Mouse (Mus musculus): ENCODE results near the gene Mgat5. TPM values are rescaled to one million over a fixed set of nuclear protein-coding genes. Genes with fewer than 3 reads are reported as not detected.

Mgat5 gene
- polyA plus RNA-seq, 1 experiment, result under 0.01 TPM

DNA sequence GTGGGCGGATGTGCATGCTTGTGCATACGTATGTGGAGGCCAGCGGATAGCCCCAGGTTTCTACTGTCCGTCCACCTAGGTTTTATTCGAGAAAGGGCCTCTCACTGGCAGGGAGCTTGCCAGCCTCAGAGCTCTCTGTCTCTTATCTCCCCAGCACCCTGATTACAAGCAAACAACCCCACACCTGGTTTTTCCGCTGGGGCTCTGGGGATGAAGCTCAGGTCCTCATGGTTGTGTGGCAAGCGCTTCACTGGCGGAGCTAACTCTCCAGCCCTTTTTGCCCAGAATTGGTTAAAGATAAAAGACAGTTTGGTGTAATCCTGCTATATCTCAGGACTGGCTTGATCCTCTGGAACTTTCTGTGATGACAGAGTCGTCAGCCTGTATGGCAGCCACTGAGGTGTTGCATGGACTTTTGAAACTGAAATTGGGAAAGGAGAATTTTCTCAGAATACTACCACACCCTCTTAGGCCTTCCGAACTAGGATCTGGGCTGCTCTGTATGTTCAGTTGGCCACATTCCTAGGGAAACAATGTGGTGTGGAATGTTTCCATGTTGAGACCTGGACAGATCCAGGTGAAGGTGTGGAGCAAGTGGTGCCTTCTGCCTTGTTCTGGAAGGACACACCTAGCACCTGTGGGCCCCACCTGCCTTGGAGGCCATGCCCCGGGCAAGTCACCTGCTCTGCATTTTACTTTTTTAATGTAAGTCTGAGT is 39.4 kb downstream of the Mgat5 start:
- TF ChIP-seq TAL1 (IDR thresholded peaks at IDR 0.05; ENCODE audit: low read length) (no peak), GATA1 (IDR thresholded peaks at IDR 0.05; ENCODE audit: low read length) (no peak)
- Histone ChIP-seq H3K27me3 (ENCODE audit: control insufficient read depth) (no peaks in the 10 kb centered on the region), H3K36me3 (ENCODE audit: control insufficient read depth) (no peaks in the 10 kb centered on the region), H3K4me3 (replicated peaks) (no peak overlapping the region), H3K9me3 (ENCODE audit: control insufficient read depth, low read length) (no peaks in the 10 kb centered on the region), H3K4me1 (ENCODE audit: control insufficient read depth) (peaks cover 2% of the 10 kb centered on the region; the same call in 1 of the 2 replicates)

DNA sequence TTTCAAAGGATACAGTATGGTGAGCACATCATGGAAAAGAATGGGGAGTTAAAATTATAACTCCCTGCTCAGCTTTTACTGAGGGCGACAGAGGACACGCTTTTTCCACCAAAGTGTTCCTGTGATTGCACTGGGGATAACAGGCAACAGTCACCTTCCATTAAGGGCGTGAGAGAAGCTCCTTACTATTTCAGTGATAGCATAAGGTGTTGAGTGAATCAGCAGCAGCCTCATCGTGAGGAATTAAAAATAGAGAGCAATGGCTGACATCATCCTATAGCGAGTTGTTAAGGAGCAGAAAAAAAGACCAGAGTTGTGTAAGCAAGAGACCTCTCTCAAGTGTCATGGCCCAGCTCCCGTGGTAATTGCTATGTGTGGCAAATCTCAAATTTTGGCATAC is 41.3 kb downstream of the Mgat5 start:
- Histone ChIP-seq H3K27me3 (ENCODE audit: control insufficient read depth) (no peaks in the 10 kb centered on the region), H3K4me3 (replicated peaks) (no peak overlapping the region), H3K36me3 (ENCODE audit: control insufficient read depth) (no peaks in the 10 kb centered on the region), H3K9me3 (ENCODE audit: control insufficient read depth, low read length) (no peaks in the 10 kb centered on the region), H3K4me1 (ENCODE audit: control insufficient read depth) (peaks cover 2% of the 10 kb centered on the region; the same call in 1 of the 2 replicates)
- TF ChIP-seq GATA1 (IDR thresholded peaks at IDR 0.05; ENCODE audit: low read length) (no peak), TAL1 (IDR thresholded peaks at IDR 0.05; ENCODE audit: low read length) (no peak)

DNA sequence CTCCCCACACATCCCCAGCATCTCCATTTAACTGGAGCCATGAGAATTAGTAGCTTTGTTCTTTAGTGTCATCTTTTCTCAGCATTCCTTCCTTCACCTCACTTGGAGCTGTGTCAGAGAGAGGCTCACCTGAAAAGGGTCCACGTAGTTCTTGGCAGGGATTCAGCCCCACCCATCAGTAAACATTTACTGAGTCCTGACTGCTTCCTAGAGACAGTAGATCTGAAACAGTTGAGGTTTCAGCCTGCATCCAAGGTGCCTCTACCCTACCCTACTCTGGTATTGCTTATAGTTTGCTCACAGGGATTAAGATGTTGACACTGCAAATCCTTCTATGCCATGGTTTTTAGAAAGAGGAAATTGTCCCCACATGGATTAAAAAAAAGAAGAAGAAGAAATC is 43.6 kb downstream of the Mgat5 start:
- Histone ChIP-seq H3K9me3 (ENCODE audit: control insufficient read depth, low read length) (no peaks in the 10 kb centered on the region), H3K4me3 (replicated peaks) (no peak overlapping the region), H3K36me3 (ENCODE audit: control insufficient read depth) (no peaks in the 10 kb centered on the region), H3K27me3 (ENCODE audit: control insufficient read depth) (no peaks in the 10 kb centered on the region), H3K4me1 (ENCODE audit: control insufficient read depth) (no peaks in the 10 kb centered on the region)
- TF ChIP-seq GATA1 (IDR thresholded peaks at IDR 0.05; ENCODE audit: low read length) (no peak), TAL1 (IDR thresholded peaks at IDR 0.05; ENCODE audit: low read length) (no peak)

DNA sequence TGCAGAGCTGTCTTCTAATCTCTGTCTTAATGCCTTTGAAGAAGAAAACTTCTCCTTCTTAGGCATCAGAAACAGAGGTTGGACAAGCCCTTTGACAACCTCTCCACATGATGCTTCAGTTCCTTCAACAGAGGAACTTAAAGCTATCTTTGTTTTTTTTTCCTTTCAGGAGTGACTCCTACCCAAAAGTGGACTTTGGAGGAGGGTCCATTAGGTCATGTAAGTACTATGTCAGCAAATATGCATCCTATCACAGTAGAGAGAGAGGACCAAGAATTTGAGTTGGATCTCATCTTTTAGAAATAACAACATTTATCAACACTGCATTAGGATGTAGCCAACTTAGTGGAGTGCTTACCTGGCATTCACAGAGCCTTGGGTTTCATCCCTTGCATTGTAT is 44.8 kb downstream of the Mgat5 start:
- Histone ChIP-seq H3K4me3 (replicated peaks) (no peak overlapping the region), H3K27me3 (ENCODE audit: control insufficient read depth) (no peaks in the 10 kb centered on the region), H3K9me3 (ENCODE audit: control insufficient read depth, low read length) (no peaks in the 10 kb centered on the region), H3K36me3 (ENCODE audit: control insufficient read depth) (no peaks in the 10 kb centered on the region), H3K4me1 (ENCODE audit: control insufficient read depth) (no peaks in the 10 kb centered on the region)
- TF ChIP-seq TAL1 (IDR thresholded peaks at IDR 0.05; ENCODE audit: low read length) (no peak), GATA1 (IDR thresholded peaks at IDR 0.05; ENCODE audit: low read length) (no peak)

DNA sequence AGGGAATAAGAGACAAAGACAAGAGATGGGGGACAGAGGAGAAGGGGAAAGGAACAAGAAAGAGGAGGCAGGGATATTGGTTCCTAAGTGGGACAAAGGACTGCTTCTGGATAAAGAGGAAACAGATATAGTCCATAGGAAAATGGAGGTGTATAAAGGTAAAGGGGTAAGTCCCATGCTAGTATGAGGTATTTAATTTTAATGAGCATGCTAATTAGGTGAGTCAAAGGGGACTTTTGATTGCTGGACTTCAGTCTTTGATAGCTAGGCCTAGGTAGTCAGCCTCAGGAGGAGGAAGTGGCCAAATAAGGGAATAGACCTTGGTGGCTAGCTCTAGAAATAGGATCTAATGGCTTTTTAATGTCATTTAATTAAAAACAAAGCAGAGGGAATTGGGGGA is 45.5 kb downstream of the Mgat5 start:
- Histone ChIP-seq H3K27me3 (ENCODE audit: control insufficient read depth) (no peaks in the 10 kb centered on the region), H3K4me1 (ENCODE audit: control insufficient read depth) (no peaks in the 10 kb centered on the region), H3K9me3 (ENCODE audit: control insufficient read depth, low read length) (no peaks in the 10 kb centered on the region), H3K36me3 (ENCODE audit: control insufficient read depth) (no peaks in the 10 kb centered on the region), H3K4me3 (replicated peaks) (no peak overlapping the region)
- TF ChIP-seq TAL1 (IDR thresholded peaks at IDR 0.05; ENCODE audit: low read length), result no peak

DNA sequence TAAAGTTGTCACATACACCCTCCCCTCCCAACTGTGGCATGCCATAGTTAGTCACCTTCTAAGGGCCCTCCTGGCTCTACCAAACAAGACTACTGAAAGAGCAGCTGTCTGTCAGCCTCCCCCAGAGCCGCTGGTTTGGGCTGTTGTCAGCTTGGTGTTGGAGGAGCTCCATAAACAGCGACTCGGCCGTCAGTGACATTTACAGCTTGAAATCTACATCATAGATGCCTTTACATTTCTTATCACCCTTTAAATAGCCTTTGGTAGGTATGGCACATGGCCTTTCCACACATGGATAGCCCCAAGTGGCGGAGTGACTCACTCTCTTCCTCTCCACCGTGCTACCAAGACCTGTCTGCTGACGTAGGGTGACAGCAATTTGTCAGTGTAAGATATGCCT is 46.9 kb downstream of the Mgat5 start:
- no peaks in the 10 kb centered on the region for H3K27me3 ChIP-seq (ENCODE audit: control insufficient read depth)
- H3K4me1 ChIP-seq (ENCODE audit: control insufficient read depth), result no peaks in the 10 kb centered on the region
- no peak overlapping the region for H3K4me3 ChIP-seq (replicated peaks)
- H3K36me3 ChIP-seq (ENCODE audit: control insufficient read depth), result no peaks in the 10 kb centered on the region
- no peak for TF ChIP-seq GATA1 (IDR thresholded peaks at IDR 0.05; ENCODE audit: low read length)
- no peak for TF ChIP-seq TAL1 (IDR thresholded peaks at IDR 0.05; ENCODE audit: low read length)
- H3K9me3 ChIP-seq (ENCODE audit: control insufficient read depth, low read length), result no peaks in the 10 kb centered on the region

DNA sequence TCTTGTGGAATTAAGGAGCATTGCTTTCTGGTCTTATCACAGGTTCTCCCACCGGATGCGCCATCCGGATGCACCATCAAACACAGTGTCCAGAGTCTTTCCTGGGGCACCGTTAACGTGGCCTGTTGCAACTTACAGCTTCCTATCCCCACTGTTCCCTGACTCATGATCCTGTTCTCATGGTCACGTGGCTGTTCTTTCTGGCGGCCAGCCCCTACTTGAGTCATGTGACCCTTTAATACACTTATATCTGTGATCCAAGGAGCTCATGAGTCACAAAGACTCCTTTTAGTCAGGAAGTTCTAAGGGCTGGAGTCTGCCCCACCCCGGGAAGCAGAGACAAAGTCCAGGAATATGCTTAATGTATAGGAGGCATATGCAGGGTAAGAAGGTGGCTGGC is 52.2 kb downstream of the Mgat5 start:
- no peaks in the 10 kb centered on the region for H3K27me3 ChIP-seq (ENCODE audit: control insufficient read depth)
- H3K9me3 ChIP-seq (ENCODE audit: control insufficient read depth, low read length), result no peaks in the 10 kb centered on the region
- TF ChIP-seq GATA1 (IDR thresholded peaks at IDR 0.05; ENCODE audit: low read length), result no peak
- no peak overlapping the region for H3K4me3 ChIP-seq (replicated peaks)
- H3K4me1 ChIP-seq (ENCODE audit: control insufficient read depth), result no peaks in the 10 kb centered on the region
- no peaks in the 10 kb centered on the region for H3K36me3 ChIP-seq (ENCODE audit: control insufficient read depth)

DNA sequence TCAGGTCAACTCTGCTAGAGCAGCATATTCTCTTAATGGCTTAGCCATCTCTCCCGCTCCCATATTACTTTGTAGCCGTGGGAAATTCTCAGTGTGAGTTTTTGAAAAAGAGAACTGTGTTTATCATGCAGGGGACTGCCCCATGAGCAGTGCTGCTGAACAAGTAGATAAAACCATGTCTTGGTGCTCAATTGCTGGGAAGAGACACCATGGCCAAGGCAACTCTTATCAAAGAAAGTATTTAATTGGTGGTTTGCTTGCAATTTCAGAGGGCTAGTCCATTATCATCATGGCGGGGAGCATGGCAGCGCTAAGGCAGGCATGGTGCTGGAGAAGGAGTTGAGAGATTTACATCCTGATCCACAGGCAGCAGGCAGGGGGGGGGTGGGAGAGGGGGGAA is 54.9 kb downstream of the Mgat5 start:
- Histone ChIP-seq H3K9me3 (ENCODE audit: control insufficient read depth, low read length) (no peaks in the 10 kb centered on the region), H3K36me3 (ENCODE audit: control insufficient read depth) (no peaks in the 10 kb centered on the region), H3K27me3 (ENCODE audit: control insufficient read depth) (no peaks in the 10 kb centered on the region), H3K4me1 (ENCODE audit: control insufficient read depth) (no peaks in the 10 kb centered on the region), H3K4me3 (replicated peaks) (no peak overlapping the region)
- TF ChIP-seq GATA1 (IDR thresholded peaks at IDR 0.05; ENCODE audit: low read length) (no peak), TAL1 (IDR thresholded peaks at IDR 0.05; ENCODE audit: low read length) (no peak)

DNA sequence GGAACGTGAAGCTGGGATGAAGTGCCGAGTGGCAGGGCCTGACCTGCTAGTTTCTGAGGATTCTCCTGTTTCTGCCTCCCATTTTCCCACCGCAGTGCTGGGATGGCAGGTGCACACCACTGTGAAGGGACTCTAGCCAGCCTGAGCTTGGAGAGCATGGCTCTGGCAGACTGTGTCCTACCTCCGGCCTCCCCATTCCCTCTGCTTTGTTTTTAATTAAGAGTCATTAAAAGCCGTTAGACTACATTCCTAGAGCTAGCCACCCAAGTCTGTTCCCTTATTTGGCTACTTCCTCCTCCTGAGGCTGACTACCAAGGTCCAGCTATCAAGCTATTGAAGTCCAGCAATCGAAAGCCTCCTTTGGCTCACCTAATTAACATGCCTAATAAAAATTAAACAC is 56.2 kb downstream of the Mgat5 start:
- no peak overlapping the region for H3K4me3 ChIP-seq (replicated peaks)
- no peaks in the 10 kb centered on the region for H3K9me3 ChIP-seq (ENCODE audit: control insufficient read depth, low read length)
- no peak for TF ChIP-seq GATA1 (IDR thresholded peaks at IDR 0.05; ENCODE audit: low read length)
- TF ChIP-seq TAL1 (IDR thresholded peaks at IDR 0.05; ENCODE audit: low read length), result no peak
- H3K4me1 ChIP-seq (ENCODE audit: control insufficient read depth), result no peaks in the 10 kb centered on the region
- H3K27me3 ChIP-seq (ENCODE audit: control insufficient read depth), result no peaks in the 10 kb centered on the region
- no peaks in the 10 kb centered on the region for H3K36me3 ChIP-seq (ENCODE audit: control insufficient read depth)

Data from erythroblast, embryonic 14.5 days (primary cell).